Mouse (Mus musculus) lung, embryonic 16.5 days (tissue): Measurements from ENCODE around the gene Ankrd6. TPM values are rescaled to one million over a fixed set of nuclear protein-coding genes. Genes with fewer than 3 reads are reported as not detected.

Source experiments
- ATAC-seq: fragments of 200-750 bp; cut with Nextera tagmentation; 2 replicates; pipeline ENCODE4 v1.8.0; 2017; ENCODE audit warnings: low read depth, mild to moderate bottlenecking, moderate library complexity
- H3K27ac ChIP-seq: fragments of 300-500 bp; sonication (generic); 2 replicates; pipeline ENCODE4 v1.5.1; 2014; ENCODE audit warnings: mild to moderate bottlenecking, control low read depth, low read length
- H3K27me3 ChIP-seq: fragments of 300-500 bp; sonication (generic); 2 replicates; pipeline ENCODE4 v1.6.1; 2014; ENCODE audit warnings: low read depth, low read length, mixed read lengths; ENCODE audit not compliant: control insufficient read depth, insufficient read depth
- H3K36me3 ChIP-seq: fragments of 300-500 bp; sonication (generic); 2 replicates; pipeline ENCODE4 v1.6.1; 2014; ENCODE audit warnings: low read length; ENCODE audit not compliant: control insufficient read depth, insufficient read depth
- H3K4me1 ChIP-seq: fragments of 300-500 bp; sonication (generic); replicated peaks from 2 replicates; pipeline ENCODE4 v1.6.1; 2014; ENCODE audit warnings: low read length, mixed read lengths; ENCODE audit not compliant: control insufficient read depth, insufficient read depth
- H3K4me2 ChIP-seq: fragments of 300-500 bp; sonication (generic); 2 replicates; pipeline ENCODE4 v1.6.1; 2014; ENCODE audit warnings: low read depth, low read length, control low read depth
- H3K4me3 ChIP-seq: fragments of 300-500 bp; sonication (generic); 2 replicates; pipeline ENCODE4 v1.5.1; 2014; ENCODE audit warnings: mild to moderate bottlenecking, low read length, control low read depth
- H3K9ac ChIP-seq: fragments of 300-500 bp; sonication (generic); 2 replicates; pipeline ENCODE4 v1.6.1; 2014; ENCODE audit warnings: low read length, control low read depth
- H3K9me3 ChIP-seq: fragments of 300-500 bp; sonication (generic); 2 replicates; pipeline ENCODE4 v1.6.1; 2016; ENCODE audit warnings: low read length; ENCODE audit not compliant: control insufficient read depth
- WGBS: fragments of 180-500 bp; shearing (Covaris S2); extraction: QIAGEN DNeasy Blood & Tissue Kit; methylation state at CpG from one replicate; pipeline ENCODE4 v1.1.7; 2014; 5-methylcytosine and 5-hydroxymethylcytosine counted together
- polyA plus RNA-seq: library from polyadenylated mRNA; unstranded; fragments of >200 nt; fragmentation: Nextera tagmentation; extraction: Ambion mirVana; gene quantifications from 2 replicates; pipeline ENCODE4 v1.2.1, GENCODE M21; 2015

Gene Ankrd6
- polyA plus RNA-seq, 1 experiment from 2014 or later = 3.6 TPM

DNA sequence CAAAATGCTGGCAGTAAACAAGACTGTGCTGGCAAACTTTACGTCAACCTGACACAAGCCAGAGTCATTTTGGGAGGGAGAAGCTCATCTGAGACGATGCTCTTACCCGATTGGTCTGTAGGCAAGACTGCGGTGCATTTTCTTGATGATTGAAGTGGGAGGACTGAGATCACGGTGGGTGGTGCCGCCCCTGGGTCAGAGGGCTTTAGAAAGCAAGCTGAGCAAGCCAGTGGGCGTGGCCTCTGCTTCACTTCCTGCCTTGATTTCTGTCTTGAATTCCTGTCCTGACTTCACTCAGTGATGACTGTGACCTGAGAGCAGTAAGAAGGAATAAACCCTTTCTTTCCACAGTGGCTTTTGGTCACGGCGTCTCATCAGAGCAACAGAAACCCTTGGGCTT, 18.6 kb downstream of the Ankrd6 start:
- no peaks in the 10 kb centered on the region for H3K27me3 ChIP-seq
- no peaks in the 10 kb centered on the region for H3K36me3 ChIP-seq
- no peak overlapping the region for H3K27ac ChIP-seq
- 57% methylated on average over 9 of the region's 9 CpGs for WGBS
- no peak overlapping the region for H3K9ac ChIP-seq
- no peaks in the 10 kb centered on the region for H3K9me3 ChIP-seq
- H3K4me1 ChIP-seq = peaks cover 3% of the 10 kb centered on the region; the same call in 1 of the 2 replicates
- no peak overlapping the region for H3K4me3 ChIP-seq
- H3K4me2 ChIP-seq = no peak overlapping the region
- ATAC-seq = no peak

DNA sequence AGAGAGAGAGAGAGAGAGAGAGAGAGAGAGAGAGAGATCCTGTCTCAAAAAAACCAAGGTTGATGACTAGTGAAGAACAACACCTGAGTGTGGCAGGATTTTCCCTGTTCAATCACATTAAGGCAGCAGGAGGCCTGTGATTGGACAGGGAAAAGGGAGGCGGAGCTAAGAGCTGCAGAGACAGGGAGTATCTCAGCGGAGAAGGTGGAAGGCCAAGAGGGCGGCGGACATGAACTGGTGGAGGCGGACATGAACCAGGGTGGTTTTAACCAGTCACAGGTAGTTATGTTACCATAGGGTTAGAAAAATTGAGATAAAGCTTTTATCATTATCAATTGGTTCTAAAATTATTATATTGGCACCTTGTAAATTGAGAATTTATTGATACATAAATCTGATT, 20.9 kb downstream of the Ankrd6 start:
- WGBS = 94% methylated on average over 5 of the region's 5 CpGs
- H3K36me3 ChIP-seq = no peaks in the 10 kb centered on the region
- H3K4me2 ChIP-seq = no peak overlapping the region
- H3K27me3 ChIP-seq = no peaks in the 10 kb centered on the region
- H3K27ac ChIP-seq = no peak overlapping the region
- no peaks in the 10 kb centered on the region for H3K4me1 ChIP-seq
- no peak overlapping the region for H3K4me3 ChIP-seq
- H3K9ac ChIP-seq = no peak overlapping the region
- ATAC-seq = no peak
- no peaks in the 10 kb centered on the region for H3K9me3 ChIP-seq

DNA sequence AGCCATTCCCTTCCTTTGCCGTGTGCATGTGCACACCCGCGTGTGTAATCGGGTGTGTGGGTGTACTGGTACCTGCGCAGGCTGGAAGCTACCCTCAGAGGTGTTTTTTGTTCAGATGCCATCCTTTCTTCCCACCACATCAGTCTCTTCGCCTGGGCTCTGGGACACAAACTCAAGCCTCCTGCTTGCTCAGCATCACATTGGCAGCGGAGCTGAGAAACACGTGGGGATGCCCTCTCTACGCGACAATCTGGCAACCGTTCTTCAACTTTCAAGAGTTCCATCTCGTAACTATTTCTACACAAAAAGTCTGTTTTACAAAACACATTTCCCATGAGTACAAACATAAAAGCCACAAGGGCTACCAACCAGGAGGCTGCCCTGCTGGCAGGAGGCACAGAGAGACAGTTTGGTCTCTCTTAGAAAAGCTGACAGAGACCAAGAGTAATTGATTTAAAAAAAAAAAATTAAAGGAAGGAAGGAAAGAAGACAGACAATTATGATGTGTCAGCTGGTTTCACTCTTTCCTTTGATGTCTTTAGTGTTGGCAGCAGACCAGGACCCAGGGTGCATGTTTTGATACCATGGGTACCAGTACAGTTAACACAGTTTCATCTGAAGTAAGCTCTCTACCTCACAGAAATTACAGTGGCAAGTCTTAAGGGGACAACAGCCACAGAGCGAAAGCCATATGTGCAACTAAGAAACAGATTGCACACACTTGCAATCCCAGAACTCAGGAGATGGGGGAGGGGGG, 21.8 kb downstream of the Ankrd6 start:
- WGBS = 87% methylated on average over 13 of the region's 13 CpGs
- Histone ChIP-seq H3K4me3 (no peak overlapping the region), H3K36me3 (no peaks in the 10 kb centered on the region), H3K9ac (no peak overlapping the region), H3K4me1 (peaks cover 1% of the 10 kb centered on the region; the same call in 1 of the 2 replicates), H3K27ac (no peak overlapping the region), H3K27me3 (no peaks in the 10 kb centered on the region), H3K4me2 (no peak overlapping the region), H3K9me3 (no peaks in the 10 kb centered on the region)
- no peak for ATAC-seq

DNA sequence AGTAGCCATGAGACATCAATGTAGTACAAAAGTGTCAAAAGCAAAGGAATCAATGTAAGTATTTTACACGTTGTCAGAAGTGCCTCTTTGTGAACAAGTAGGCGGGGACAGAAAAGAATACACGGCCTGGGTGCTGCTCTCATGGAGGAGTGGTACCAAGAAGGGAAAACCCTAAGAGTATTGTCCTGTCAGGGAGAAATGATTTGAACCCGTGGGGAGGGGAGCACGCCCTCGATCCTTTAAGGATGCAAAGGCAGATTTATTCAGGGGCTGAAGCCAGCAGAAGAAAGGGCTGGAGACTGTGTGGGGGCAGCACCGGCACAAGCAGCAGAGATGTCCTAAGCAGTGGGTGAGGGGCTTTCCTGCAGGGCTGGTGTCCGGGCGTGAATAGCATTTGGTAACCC, 26.7 kb downstream of the Ankrd6 start:
- WGBS = 38% methylated on average over 9 of the region's 9 CpGs

DNA sequence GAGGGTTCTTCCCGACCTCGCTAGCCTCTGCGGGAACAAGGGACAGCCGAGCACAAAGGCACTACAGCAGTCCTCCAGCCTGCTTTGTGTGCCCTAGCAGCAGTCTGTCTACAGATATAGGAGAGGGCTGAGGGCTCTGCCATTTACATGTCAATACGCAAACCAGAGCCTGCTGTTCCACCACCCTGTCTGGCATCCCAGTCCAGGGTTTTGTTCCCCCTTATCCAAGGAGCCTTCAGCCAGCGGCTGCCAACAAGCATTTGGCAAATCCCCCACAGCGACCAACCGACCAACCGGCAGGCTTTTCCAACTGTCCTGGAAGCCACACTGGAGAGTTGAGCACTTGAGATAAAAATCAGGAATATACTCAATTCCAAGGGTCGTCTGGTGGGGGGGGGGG, 27.2 kb downstream of the Ankrd6 start:
- Histone ChIP-seq H3K4me2 (peak overlapping the region; percentile 32), H3K36me3 (no peaks in the 10 kb centered on the region), H3K4me3 (peak overlapping the region; percentile 10; the same call in 1 of the 2 replicates), H3K4me1 (peaks cover 8% of the 10 kb centered on the region), H3K27me3 (no peaks in the 10 kb centered on the region), H3K27ac (no peak overlapping the region), H3K9me3 (no peaks in the 10 kb centered on the region), H3K9ac (peak overlapping the region; percentile 20; the same call in 1 of the 2 replicates)
- ATAC-seq = peak; percentile 34; the same call in 1 of the 2 replicates
- WGBS = 15% methylated on average over 10 of the region's 10 CpGs

More for the DNA sequence above, 26.7 kb downstream of the Ankrd6 start:
- Histone ChIP-seq H3K27me3 (no peaks in the 10 kb centered on the region), H3K4me3 (no peak overlapping the region), H3K4me2 (peak overlapping the region; percentile 32), H3K9me3 (no peaks in the 10 kb centered on the region), H3K4me1 (peaks cover 8% of the 10 kb centered on the region), H3K9ac (no peak overlapping the region), H3K27ac (no peak overlapping the region), H3K36me3 (no peaks in the 10 kb centered on the region)
- ATAC-seq = peak; percentile 38; the same call in 1 of the 2 replicates

DNA sequence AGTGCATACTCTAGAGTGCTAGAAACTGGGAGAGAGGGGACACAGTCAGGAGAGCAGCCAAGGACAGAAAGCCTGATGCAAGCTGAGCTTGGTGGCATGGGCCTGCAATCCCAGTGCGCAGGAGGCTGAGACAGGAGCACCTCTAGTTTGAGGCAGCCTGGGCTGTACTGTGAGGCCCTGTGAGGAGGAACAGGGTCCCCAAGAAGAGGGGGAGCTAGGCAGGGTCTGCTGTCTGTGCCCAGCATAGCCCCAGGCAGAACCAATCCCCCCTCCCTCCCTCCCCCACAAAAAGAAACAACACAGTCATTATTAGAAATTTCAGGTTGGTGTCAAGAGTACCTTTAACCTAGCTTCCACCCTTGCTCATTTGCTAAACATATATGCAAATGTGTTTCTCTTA, 27.8 kb downstream of the Ankrd6 start:
- no peaks in the 10 kb centered on the region for H3K27me3 ChIP-seq
- 0 out of 2 replicates have a peak, but pooled peaks have one; percentile 40 for ATAC-seq
- H3K9me3 ChIP-seq = no peaks in the 10 kb centered on the region
- H3K36me3 ChIP-seq = no peaks in the 10 kb centered on the region
- H3K4me1 ChIP-seq = peaks cover 8% of the 10 kb centered on the region
- no peak overlapping the region for H3K9ac ChIP-seq
- no peak overlapping the region for H3K27ac ChIP-seq
- 100% methylated on average over 1 of the region's 1 CpGs for WGBS
- H3K4me2 ChIP-seq = no peak overlapping the region
- H3K4me3 ChIP-seq = no peak overlapping the region

DNA sequence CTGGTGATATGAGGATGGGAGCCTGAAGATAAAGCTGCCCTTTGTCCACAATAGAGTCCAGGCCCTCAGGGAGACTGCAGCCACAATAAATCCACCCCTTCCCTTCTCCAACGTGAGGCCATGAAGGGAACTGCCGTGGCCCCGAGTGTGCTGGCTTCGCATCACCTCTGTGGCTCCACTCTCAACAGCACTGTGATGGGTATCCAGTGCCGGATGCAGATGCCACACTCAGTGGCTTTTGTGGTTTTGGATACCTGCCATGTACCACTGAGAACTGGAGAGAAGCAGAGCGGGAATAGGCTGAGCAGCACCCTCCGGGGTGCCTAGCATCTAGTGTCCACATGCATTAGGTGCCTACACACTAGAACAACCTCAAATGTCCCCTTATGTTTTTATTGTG, 29.8 kb downstream of the Ankrd6 start:
- H3K36me3 ChIP-seq = no peaks in the 10 kb centered on the region
- H3K4me3 ChIP-seq = no peak overlapping the region
- 72% methylated on average over 7 of the region's 7 CpGs for WGBS

DNA sequence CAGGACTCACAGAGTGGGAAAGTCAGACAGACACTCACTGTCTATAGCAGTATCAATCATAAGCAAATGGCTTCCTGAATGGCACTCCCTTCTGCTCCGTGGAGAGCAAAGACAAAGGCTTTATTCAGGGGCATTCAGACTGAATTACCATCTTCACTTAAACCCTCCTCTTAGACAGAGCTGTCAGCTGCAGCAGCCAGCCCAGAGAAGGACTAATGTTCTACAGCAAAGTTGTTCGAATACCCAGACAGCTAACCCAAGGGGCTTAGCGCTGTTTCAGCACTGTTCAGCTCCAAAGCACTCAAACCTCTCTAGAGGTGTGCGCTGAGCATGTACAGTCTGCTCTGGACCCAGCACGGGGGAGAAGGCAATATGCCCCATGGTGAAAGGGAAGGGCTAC, 32.1 kb downstream of the Ankrd6 start:
- H3K4me2 ChIP-seq = no peak overlapping the region
- H3K4me3 ChIP-seq = no peak overlapping the region
- H3K9me3 ChIP-seq = no peaks in the 10 kb centered on the region
- H3K36me3 ChIP-seq = no peaks in the 10 kb centered on the region
- no peaks in the 10 kb centered on the region for H3K27me3 ChIP-seq
- WGBS = 59% methylated on average over 5 of the region's 5 CpGs
- no peak overlapping the region for H3K27ac ChIP-seq
- no peak overlapping the region for H3K9ac ChIP-seq
- ATAC-seq = no peak
- peaks cover 11% of the 10 kb centered on the region for H3K4me1 ChIP-seq

More for the DNA sequence above, 29.8 kb downstream of the Ankrd6 start:
- H3K4me2 ChIP-seq = no peak overlapping the region
- no peaks in the 10 kb centered on the region for H3K9me3 ChIP-seq
- H3K9ac ChIP-seq = no peak overlapping the region
- H3K27me3 ChIP-seq = no peaks in the 10 kb centered on the region
- no peak for ATAC-seq
- no peak overlapping the region for H3K27ac ChIP-seq
- peaks cover 11% of the 10 kb centered on the region for H3K4me1 ChIP-seq

DNA sequence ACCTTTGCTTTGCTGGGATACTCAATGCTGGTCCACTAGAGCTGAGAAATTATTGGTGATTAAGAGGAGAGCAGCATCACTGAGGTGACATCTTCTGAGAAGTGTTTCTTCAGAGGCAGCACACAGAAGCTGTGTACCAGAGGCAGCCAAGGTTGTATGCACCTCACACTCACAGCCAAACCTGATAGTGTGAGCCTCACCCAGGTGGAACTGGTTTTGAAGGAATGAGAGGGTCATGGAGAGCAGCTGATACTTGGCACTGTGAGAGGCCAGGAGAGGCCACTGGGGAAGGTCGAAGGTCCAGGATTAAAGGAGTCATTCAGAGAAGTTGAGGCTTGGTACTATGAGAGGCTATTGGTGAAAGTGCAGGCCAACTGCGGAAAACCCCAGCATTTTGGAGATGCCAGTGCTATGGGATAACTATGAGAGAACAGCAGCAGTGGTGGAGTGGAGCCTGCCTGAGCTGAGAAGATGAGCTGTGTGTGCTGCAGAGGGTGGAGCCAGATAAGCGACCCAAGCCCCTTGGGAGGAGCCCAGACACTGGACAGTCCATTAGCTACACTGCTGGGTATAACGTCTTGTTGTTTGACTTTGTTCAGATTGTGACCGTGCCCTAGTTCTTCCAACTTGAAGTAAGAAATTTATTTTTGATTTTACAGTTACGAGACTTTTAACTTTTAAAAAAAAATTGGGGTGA, 33.8 kb downstream of the Ankrd6 start:
- peaks cover 7% of the 10 kb centered on the region for H3K4me1 ChIP-seq
- no peak overlapping the region for H3K4me3 ChIP-seq
- H3K4me2 ChIP-seq = no peak overlapping the region
- H3K9me3 ChIP-seq = no peaks in the 10 kb centered on the region
- H3K9ac ChIP-seq = no peak overlapping the region
- WGBS = 50% methylated on average over 6 of the region's 6 CpGs
- no peaks in the 10 kb centered on the region for H3K36me3 ChIP-seq
- H3K27me3 ChIP-seq = no peaks in the 10 kb centered on the region
- peak; percentile 37; the same call in 1 of the 2 replicates for ATAC-seq
- H3K27ac ChIP-seq = no peak overlapping the region
